Mouse (Mus musculus): ENCODE results near the gene Robo3.

DNA sequence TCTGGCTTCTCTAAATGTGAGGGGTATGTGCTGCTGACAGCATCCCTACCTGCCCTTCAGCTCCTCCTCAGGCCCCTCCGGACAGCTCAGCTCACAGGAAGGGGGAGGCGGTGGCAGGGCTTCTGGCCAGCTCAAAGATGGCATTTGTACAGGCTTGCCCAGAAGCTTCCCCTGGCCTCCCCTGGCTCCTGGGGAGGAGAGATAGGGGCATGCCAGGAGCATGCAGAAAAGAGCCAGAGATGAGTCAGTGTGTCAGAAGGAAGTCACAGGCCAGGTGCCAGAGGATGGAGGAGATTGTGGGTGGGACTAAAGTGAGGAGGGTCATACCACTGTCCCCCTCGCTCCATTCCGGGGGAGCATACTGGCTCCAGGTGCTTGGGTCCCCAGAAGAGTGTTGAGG, 14.3 kb downstream of the Robo3 start:
- TF ChIP-seq POLR2A (IDR thresholded peaks at IDR 0.05; ENCODE audit: low read depth, low read length) (no peak), CTCF (IDR thresholded peaks at IDR 0.05; ENCODE audit: extremely low read depth, insufficient read length, insufficient replicate concordance, low read depth, low read length) (no peak)
